Mouse (Mus musculus): ENCODE measurements around the gene Slc25a27.

GRCm38 (mm10) chr17:43669145-43669695 lies 2.2 kb upstream of the Slc25a27 start:
- no peak for TF ChIP-seq CTCF (IDR thresholded peaks at IDR 0.05; ENCODE audit: borderline replicate concordance, insufficient read depth, low read depth, low read length)
- no peak for TF ChIP-seq POLR2A (IDR thresholded peaks at IDR 0.05; ENCODE audit: borderline replicate concordance, insufficient read depth, low read length)

Measured in cerebellum, adult 2 months (tissue).